Mouse (Mus musculus) bone marrow, adult 2 months (tissue): ENCODE measurements around the gene Mea1.

Experiments
- CTCF ChIP-seq: fragments of 200-500 bp; IDR thresholded peaks from 2 replicates; pipeline ENCODE4 v1.5.1; 2011; ENCODE audit warnings: low read length, control low read depth; ENCODE audit not compliant: control insufficient read depth, insufficient read depth
- POLR2A ChIP-seq: fragments of 200-500 bp; IDR thresholded peaks from 2 replicates; pipeline ENCODE4 v1.6.1; 2011; ENCODE audit warnings: low read depth, mild to moderate bottlenecking, control low read depth, low read length, borderline replicate concordance; ENCODE audit not compliant: control insufficient read depth

GRCm38 (mm10) chr17:46713849-46714248 is 35.3 kb downstream of the Mea1 start:
- TF ChIP-seq CTCF, result no peak
- no peak for TF ChIP-seq POLR2A
